Mouse (Mus musculus): ENCODE results near the gene Dync1li1. TPM values are rescaled to one million over a fixed set of nuclear protein-coding genes. Genes with fewer than 3 reads are reported as not detected.

Dync1li1 gene
- polyA plus RNA-seq, 1 experiment from 2014 or later, result 45.4 TPM

DNA sequence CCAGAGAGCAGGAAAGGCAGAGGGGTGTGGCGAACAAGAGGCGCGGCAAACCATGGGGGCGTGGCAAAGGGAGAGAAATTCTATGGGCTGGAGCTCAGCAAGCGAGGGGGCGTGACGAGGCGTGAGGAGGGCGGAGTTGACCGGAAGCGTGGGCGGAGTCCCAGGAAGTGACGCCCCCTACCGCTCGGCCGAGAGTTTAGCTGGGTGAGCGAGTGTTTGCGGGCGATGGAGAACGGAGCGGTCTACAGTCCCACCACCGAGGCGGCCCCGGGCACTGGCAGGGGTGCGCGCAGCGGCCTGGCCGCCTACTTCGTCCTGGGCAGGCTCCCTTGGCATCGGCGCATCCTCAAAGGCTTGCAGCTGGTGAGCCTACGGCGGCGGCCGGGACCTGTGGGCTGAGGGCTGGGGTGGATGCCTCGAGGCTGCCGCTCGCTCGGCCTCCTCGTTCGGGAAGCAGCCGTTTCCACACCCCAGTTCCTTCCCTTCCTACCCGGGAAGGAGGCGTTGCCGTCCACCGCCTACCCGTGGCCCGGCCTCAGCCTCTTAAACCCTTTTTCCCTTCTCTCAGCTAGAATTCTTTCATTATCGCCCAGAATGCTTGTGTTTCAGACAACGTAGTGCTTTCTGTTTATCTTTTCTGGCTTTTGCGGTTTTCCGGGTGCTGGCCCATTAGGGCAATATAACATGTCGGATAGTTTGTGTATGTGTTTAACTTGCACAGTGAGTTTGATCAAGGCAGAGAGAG lies 42.6 kb downstream of the Dync1li1 start, which contains the start of gene Cmtm6:
Gene Cmtm6, plus strand, starts transcription at position 106 of the 745 bp plus-strand sequence.
- H3K4me1 ChIP-seq (replicated peaks; ENCODE audit: insufficient read depth, low read length), result peaks cover 9% of the 10 kb centered on the region
- H3K9ac ChIP-seq (ENCODE audit: low read depth, low read length), result peak within 1 kb of the TSS; percentile 78
- peak within 1 kb of the TSS; percentile 61 for H3K4me2 ChIP-seq (ENCODE audit: low read length)
- DNase-seq (ENCODE audit: low spot score) (peak; percentile 99), ATAC-seq (replicated peaks; ENCODE audit: low FRiP score, low read depth) (peak; percentile 90)
- H3K27ac ChIP-seq, result peak within 1 kb of the TSS; percentile 88
- under 1% methylated on average over 53 of the region's 53 CpGs for WGBS
- peak within 1 kb of the TSS; percentile 69 for H3K4me3 ChIP-seq (replicated peaks; ENCODE audit: low read depth, low read length)
- H3K9me3 ChIP-seq (replicated peaks; ENCODE audit: low read length), result no peaks in the 10 kb centered on the region
- TF ChIP-seq CTCF (IDR thresholded peaks at IDR 0.05; ENCODE audit: low read depth), result peak; percentile 69
- H3K27me3 ChIP-seq (ENCODE audit: insufficient read depth, low read length), result no peaks in the 10 kb centered on the region
- H3K36me3 ChIP-seq (ENCODE audit: insufficient read depth, low read length), result no peaks in the 10 kb centered on the region

DNA sequence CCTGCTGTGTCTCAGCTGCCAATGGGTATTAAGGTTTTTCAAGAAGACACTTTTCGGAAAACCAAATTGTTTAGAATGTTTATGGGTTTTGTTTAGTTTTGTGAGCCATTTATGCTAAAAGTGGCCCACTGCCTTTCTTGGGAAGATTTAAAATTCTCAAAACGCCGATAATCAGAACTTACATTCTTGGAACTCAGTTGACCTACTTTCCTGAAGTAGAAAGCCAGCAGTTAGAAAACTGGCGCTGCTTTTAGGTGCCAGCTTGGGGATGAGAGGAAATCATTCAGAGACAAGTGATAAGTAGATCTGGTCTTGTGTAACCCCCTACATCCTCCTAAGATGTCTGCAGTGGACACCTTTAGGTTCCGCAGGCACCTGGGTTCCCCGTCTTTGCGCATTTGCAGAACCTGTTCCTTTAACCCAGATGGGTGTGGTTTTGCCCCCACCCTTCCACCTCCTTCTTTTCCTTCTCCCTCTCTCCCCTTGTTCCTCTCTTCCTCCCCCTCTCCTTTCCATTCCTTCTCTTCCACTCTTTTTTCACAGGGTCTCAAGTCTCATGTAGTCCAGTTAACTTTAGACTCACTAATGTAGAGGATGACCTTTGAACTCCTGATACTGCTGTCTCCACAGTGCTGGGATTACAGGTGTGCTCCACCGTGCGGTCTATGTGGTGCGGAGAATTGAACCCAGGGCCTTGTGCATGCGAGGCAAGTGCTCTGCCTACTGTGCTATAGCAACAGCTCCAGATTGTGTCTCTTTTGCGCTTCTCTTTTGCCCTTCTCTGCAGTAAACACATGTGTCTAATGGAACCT lies 43.5 kb downstream of the Dync1li1 start:
- ATAC-seq (replicated peaks; ENCODE audit: low FRiP score, low read depth) (no peak), DNase-seq (ENCODE audit: low spot score) (no peak)
- no peaks in the 10 kb centered on the region for H3K36me3 ChIP-seq (ENCODE audit: insufficient read depth, low read length)
- no peaks in the 10 kb centered on the region for H3K9me3 ChIP-seq (replicated peaks; ENCODE audit: low read length)
- peak overlapping the region; percentile 61 for H3K4me2 ChIP-seq (ENCODE audit: low read length)
- WGBS, result 58% methylated on average over 12 of the region's 12 CpGs
- TF ChIP-seq CTCF (IDR thresholded peaks at IDR 0.05; ENCODE audit: low read depth), result no peak
- H3K4me1 ChIP-seq (replicated peaks; ENCODE audit: insufficient read depth, low read length), result peaks cover 18% of the 10 kb centered on the region
- H3K27ac ChIP-seq, result peak overlapping the region; percentile 88; the same call in 1 of the 2 replicates
- H3K27me3 ChIP-seq (ENCODE audit: insufficient read depth, low read length), result no peaks in the 10 kb centered on the region
- peak overlapping the region; percentile 78 for H3K9ac ChIP-seq (ENCODE audit: low read depth, low read length)
- peak overlapping the region; percentile 69 for H3K4me3 ChIP-seq (replicated peaks; ENCODE audit: low read depth, low read length)

DNA sequence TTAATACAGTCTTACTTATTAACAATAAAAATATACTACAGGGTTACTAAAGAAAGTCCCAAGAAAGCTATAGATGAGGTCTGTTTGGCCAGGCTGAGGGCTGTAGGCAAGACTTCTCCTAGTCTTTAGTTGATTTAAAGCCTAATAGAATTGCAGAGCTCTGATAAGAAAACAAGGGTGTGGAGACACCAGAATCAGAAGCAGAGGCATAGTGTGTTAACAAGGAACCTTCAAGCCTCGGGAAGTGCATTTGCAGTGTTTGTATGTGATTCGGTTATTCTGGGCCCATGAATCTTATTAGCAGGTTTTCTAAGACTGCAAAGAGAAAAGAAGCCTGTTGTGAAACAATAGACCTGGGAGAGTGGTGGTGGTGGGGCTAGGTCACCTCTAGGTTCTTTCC lies 44.6 kb downstream of the Dync1li1 start:
- WGBS, result 83% methylated on average over 2 of the region's 2 CpGs
- H3K27ac ChIP-seq, result no peak overlapping the region

DNA sequence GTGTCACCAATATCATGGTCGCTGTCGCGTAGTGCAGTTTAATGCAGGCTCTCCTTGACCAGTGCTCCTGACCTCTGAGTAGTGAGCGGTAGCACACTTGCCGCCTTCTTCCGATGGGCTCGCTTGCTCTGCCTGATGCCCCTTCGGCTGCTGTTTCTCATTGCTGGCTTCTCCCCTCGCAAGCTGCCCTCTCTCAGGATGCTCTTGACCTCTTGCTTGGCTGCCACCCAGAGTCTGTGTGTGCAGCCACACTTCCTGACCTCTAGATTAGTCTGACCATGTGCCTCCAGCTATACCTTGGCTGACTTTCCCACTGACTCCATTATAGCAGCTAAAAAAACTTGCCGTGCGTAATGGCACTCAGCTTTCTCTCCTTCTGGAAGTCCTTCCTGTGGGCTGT lies 47.9 kb downstream of the Dync1li1 start:
- WGBS, result 32% methylated on average over 11 of the region's 11 CpGs
- H3K27ac ChIP-seq, result peak overlapping the region; percentile 64; the same call in 1 of the 2 replicates

More for the DNA sequence above, 44.6 kb downstream of the Dync1li1 start:
- Histone ChIP-seq H3K9me3 (replicated peaks; ENCODE audit: low read length) (no peaks in the 10 kb centered on the region), H3K36me3 (ENCODE audit: insufficient read depth, low read length) (no peaks in the 10 kb centered on the region), H3K4me1 (replicated peaks; ENCODE audit: insufficient read depth, low read length) (peaks cover 21% of the 10 kb centered on the region), H3K27me3 (ENCODE audit: insufficient read depth, low read length) (no peaks in the 10 kb centered on the region), H3K4me3 (replicated peaks; ENCODE audit: low read depth, low read length) (no peak overlapping the region), H3K9ac (ENCODE audit: low read depth, low read length) (no peak overlapping the region), H3K4me2 (ENCODE audit: low read length) (no peak overlapping the region)
- TF ChIP-seq CTCF (IDR thresholded peaks at IDR 0.05; ENCODE audit: low read depth), result no peak
- ATAC-seq (replicated peaks; ENCODE audit: low FRiP score, low read depth) (no peak), DNase-seq (ENCODE audit: low spot score) (no peak)

DNA sequence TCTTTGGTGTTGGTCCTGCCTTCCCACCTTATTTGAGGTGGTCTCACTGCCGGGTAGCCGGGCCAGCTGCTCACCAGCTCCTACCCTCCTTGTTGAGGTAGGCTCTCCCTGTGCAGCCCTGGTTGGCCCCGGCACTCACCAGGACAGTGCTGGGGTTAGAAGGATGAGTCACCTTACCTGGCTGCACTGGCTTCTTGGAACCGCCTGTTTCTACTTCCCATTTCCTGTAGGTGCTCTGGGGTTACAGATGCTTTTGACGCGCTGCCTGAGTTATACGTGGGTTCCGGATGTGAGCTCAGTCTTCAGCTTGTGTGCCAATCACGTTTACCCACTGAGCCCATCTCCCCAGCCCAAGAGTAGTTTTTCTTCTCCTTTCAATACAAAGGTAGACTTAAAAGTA lies 51.7 kb downstream of the Dync1li1 start:
- H3K27ac ChIP-seq, result no peak overlapping the region
- no peak for TF ChIP-seq CTCF (IDR thresholded peaks at IDR 0.05; ENCODE audit: low read depth)
- no peak for DNase-seq (ENCODE audit: low spot score)
- no peak for ATAC-seq (replicated peaks; ENCODE audit: low FRiP score, low read depth)
- no peak overlapping the region for H3K9ac ChIP-seq (ENCODE audit: low read depth, low read length)
- H3K4me3 ChIP-seq (replicated peaks; ENCODE audit: low read depth, low read length), result no peak overlapping the region
- 0 out of 2 replicates have a peak, but pooled peaks cover 8% of the 10 kb centered on the region for H3K36me3 ChIP-seq (ENCODE audit: insufficient read depth, low read length)
- H3K4me2 ChIP-seq (ENCODE audit: low read length), result no peak overlapping the region
- no peaks in the 10 kb centered on the region for H3K9me3 ChIP-seq (replicated peaks; ENCODE audit: low read length)
- H3K4me1 ChIP-seq (replicated peaks; ENCODE audit: insufficient read depth, low read length), result peaks cover 13% of the 10 kb centered on the region
- no peaks in the 10 kb centered on the region for H3K27me3 ChIP-seq (ENCODE audit: insufficient read depth, low read length)
- 85% methylated on average over 9 of the region's 9 CpGs for WGBS

More for the DNA sequence above, 47.9 kb downstream of the Dync1li1 start:
- 0 out of 2 replicates have a peak, but pooled peaks have one; percentile 29 for ATAC-seq (replicated peaks; ENCODE audit: low FRiP score, low read depth)
- H3K9ac ChIP-seq (ENCODE audit: low read depth, low read length), result no peak overlapping the region
- no peak overlapping the region for H3K4me3 ChIP-seq (replicated peaks; ENCODE audit: low read depth, low read length)
- H3K4me2 ChIP-seq (ENCODE audit: low read length), result peak overlapping the region; percentile 21; the same call in 1 of the 2 replicates
- peaks cover 21% of the 10 kb centered on the region for H3K4me1 ChIP-seq (replicated peaks; ENCODE audit: insufficient read depth, low read length)
- H3K9me3 ChIP-seq (replicated peaks; ENCODE audit: low read length), result no peaks in the 10 kb centered on the region
- H3K27me3 ChIP-seq (ENCODE audit: insufficient read depth, low read length), result no peaks in the 10 kb centered on the region
- H3K36me3 ChIP-seq (ENCODE audit: insufficient read depth, low read length), result 0 out of 2 replicates have a peak, but pooled peaks cover 8% of the 10 kb centered on the region
- TF ChIP-seq CTCF (IDR thresholded peaks at IDR 0.05; ENCODE audit: low read depth), result no peak
- DNase-seq (ENCODE audit: low spot score), result peak; percentile 65

DNA sequence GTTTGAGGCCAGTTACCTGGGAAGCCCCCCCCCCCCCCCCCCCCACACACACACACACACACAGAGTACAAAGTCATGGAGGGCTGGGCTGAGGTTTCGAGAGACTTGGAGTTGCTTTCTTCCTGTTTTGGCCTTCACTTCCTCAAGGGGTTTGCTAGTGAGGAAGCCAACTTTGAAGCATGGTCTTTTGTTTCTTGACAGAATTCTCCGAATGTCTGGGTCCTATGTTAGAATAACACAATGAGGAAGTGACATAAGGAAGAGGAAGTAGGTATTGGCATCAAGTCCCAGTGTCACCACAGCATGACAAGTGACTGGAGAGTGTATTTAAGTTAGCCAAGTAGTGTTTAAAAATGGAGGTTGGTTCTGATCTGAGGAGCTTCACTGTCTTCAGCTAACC lies 54.1 kb downstream of the Dync1li1 start:
- H3K4me2 ChIP-seq (ENCODE audit: low read length), result no peak overlapping the region
- no peak overlapping the region for H3K4me3 ChIP-seq (replicated peaks; ENCODE audit: low read depth, low read length)
- peaks cover 13% of the 10 kb centered on the region; the same call in 1 of the 2 replicates for H3K36me3 ChIP-seq (ENCODE audit: insufficient read depth, low read length)
- H3K27me3 ChIP-seq (ENCODE audit: insufficient read depth, low read length), result no peaks in the 10 kb centered on the region
- H3K9ac ChIP-seq (ENCODE audit: low read depth, low read length), result no peak overlapping the region
- H3K9me3 ChIP-seq (replicated peaks; ENCODE audit: low read length), result no peaks in the 10 kb centered on the region
- 0 out of 2 replicates have a peak, but pooled peaks cover 5% of the 10 kb centered on the region for H3K4me1 ChIP-seq (replicated peaks; ENCODE audit: insufficient read depth, low read length)
- no peak overlapping the region for H3K27ac ChIP-seq
- TF ChIP-seq CTCF (IDR thresholded peaks at IDR 0.05; ENCODE audit: low read depth), result no peak
- WGBS, result 71% methylated on average over 2 of the region's 2 CpGs
- DNase-seq (ENCODE audit: low spot score) (no peak), ATAC-seq (replicated peaks; ENCODE audit: low FRiP score, low read depth) (no peak)
